Mouse (Mus musculus) adrenal gland, adult 2 months (tissue): ENCODE measurements around the gene Gm5741. TPM values are rescaled to one million over a fixed set of nuclear protein-coding genes. Genes with fewer than 3 reads are reported as not detected.
A peak's percentile ranks its signal among the peaks of the same experiment; 100 is the strongest.
"Not testable (repeated sequence)": the region's sequence is repeated elsewhere in the genome, so short reads cannot be mapped to it uniquely, and the experiment has no call there.

ENCODE experiments used
- DNase-seq: peaks from one replicate; pipeline ENCODE4 v3.0.0; 2021
- long read RNA-seq: library from polyadenylated mRNA; stranded (forward); transcript quantifications from one replicate; pipeline ENCODE4 v2.0.0, GENCODE M21; 2021
- polyA plus RNA-seq: library from polyadenylated mRNA; depleted of rRNA; stranded (reverse); fragments of >200 nt; gene quantifications from 2 replicates; pipeline ENCODE4 v1.2.3, GENCODE M21; 2012; rRNA removed
- total RNA-seq, 2 experiments: library from RNA; stranded (reverse); gene quantifications; 2 replicates each; pipeline ENCODE4 v1.2.3; 2021

The Gm5741 gene
- total RNA-seq (not detected), polyA plus RNA-seq (not detected in 2 replicates)
- long read RNA-seq, result 0 reads

- no peak for DNase-seq
Observed at GRCm38 (mm10) chr8:85067982-85068381, at the start of gene Gm5741. Gene Gm5741 (minus strand): TSS chr8:85067982.

DNA sequence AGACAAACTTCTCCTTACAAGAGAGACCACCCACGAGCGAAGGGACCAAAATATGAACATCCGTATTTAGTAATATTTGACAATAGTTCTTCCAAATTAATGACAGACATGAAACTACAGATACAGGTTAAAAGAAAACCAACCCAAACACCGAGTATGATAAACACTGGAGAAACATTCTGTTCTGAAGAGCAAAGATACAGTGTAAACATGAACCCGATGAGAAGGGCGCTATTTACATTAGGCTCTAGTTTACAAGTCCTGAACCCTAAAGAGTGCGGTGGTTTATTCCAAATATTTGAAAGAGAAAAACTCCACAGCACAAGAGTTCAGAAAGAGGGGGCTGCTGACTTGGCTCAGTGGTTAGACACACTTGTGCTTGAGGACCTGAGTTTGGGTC is 49.2 kb upstream of the Gm5741 start:
- no peak for DNase-seq

DNA sequence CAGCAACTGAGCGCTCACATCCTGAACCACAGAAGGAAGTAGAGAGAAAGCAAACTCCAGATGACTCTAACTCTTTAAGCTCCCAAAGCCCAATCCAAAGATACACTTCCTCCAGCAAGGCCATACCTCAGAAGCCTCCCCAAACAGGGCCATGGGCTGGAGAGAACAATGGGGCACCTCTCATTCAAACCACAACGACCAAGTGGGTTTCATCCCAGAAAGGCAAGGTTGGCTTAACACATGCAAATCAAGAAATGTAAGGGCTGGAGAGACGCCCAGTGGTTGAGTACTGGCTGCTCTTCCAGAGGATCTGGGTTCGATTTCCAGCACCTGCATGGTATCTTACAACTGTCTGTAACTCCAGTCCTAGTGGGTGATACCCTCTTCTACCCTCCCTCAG is 47.7 kb upstream of the Gm5741 start:
- DNase-seq, result no peak

- no peak for DNase-seq
Observed at GRCm38 (mm10) chr8:85113241-85113640, 45.5 kb upstream of the Gm5741 start.

DNA sequence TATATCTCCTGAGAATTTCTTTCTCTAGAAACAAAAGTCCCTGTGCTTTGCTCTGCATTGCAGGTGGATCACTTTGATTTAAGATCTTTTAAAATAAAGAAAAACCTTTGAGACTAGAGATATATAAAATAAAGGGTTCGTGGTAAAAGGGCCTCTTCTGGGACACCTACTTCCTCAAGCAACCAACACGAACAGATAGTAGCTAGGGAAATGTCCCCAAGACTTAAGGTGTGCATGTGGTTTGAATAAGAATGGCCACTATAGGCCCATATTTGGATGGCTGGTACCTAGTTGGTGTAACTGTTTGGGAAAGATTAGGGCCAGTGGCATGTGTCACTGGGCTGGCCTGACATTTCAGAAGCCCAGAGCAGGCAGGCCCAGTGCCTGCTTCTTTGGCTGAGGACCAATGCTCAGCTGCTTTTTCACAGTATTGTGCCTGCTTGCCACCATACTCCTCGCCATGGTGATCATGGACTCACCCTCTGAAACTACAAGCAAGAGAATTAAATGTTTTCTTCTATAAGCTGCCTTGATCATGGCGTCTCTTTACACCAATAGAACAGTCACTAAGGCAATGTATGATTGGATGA is 32.4 kb upstream of the Gm5741 start:
- no peak for DNase-seq

- DNase-seq, result no peak
Observed at GRCm38 (mm10) chr8:85096850-85097249, 29.1 kb upstream of the Gm5741 start.

GRCm38 (mm10) chr8:85096196-85096595 is 28.4 kb upstream of the Gm5741 start:
- DNase-seq, result no peak

GRCm38 (mm10) chr8:85095566-85095965 is 27.8 kb upstream of the Gm5741 start:
- no peak for DNase-seq

DNA sequence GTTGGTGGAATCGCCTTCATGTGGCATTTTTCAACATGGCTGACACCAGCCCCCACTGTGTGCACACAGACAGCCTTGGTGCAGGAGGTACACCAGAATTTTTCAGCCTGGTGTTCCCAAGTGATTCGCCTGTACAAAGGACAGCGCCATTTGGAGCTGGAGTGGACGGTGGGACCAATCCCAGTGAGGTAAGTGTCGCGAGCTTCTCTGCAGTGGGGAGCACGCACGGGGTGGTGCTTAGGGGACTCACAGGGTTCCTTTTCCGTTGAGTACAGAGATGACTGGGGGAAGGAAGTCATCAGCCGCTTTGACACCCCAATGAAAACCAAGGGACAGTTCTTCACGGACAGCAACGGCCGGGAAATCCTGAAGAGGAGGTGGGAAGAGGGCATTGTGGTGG is 27.3 kb upstream of the Gm5741 start:
- DNase-seq, result no peak

- no peak for DNase-seq
Observed at GRCm38 (mm10) chr8:85091526-85092090, 23.8 kb upstream of the Gm5741 start.

DNA sequence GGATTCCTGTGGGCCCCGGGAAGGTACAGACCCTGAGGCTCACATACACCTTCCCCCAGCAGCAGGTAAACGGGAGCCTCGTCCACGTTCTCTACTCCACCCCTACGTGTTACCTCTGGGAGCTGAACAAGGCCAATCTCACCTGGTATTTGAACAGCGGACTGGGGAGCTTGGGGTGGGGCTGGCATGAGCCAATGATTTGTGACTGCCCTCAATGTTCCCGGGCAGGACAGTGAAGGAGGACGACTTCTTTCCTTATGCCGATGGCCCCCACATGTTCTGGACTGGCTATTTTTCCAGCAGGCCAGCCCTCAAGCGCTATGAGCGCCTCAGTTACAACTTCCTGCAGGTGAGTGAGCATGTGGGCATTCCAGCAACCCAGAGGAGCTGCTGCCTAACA is 23.1 kb upstream of the Gm5741 start:
- DNase-seq, result no peak

GRCm38 (mm10) chr8:85088771-85089170 is 21.0 kb upstream of the Gm5741 start:
- no peak for DNase-seq

GRCm38 (mm10) chr8:85086238-85086637 is 18.5 kb upstream of the Gm5741 start:
- no peak for DNase-seq

GRCm38 (mm10) chr8:85084633-85085032 is 16.9 kb upstream of the Gm5741 start:
- no peak for DNase-seq

DNA sequence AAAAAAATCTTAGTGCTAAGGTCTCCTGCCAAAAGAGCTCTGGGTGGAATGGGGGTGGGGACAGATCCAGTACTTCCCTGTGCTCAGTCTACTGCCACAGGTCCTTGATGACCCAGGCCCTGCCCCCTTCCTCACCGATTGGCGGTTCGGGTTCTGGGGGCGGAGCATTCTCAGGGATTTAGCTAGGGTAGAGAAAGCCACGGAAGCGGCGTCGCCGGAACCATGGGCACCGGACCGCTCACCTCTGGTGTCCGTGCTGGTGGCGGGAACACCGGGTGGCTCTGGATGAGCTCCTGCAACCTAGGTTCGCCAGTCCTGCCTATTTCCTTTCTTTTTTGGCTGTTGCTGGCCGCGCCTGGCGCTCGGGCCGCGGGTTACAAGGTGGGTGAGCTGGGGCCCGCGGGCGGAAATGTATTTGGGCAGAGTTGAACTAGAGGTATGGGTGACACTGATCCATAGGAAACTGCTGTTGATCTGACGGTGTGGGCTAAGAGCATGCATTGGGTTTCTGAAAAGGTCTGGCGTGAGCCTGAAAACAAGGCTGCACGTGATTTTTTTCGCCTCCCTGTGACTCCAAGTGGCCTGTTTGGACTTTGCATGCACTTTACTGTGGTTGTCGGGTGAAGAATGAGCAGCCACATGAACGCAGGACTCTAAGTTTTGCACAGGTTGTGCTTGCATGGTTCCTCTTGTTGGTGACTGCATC is 15.5 kb upstream of the Gm5741 start, which contains the start of gene Man2b1:
TSS of gene Man2b1 (plus strand) at position 163 of the 706 bp plus-strand sequence.
- DNase-seq, result peak; percentile 96

DNA sequence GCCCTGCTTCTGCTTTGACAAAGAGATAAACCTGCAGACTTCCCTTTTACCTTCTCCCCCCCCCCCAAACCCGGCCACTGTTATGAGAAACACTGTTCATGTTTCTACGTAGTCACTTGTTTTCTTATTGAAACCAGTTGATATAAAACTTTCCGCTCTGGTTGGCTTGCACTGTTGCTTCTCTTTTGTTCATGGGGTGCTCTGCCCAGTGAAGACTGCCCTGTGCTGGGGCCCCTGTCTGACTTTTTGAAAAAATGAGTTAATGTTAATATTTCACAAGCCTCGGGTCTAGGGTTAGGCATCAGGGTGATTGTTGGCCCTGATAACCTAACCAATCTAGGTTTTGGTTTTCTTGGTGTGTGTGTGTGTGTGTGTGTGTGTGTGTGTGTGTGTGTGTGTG is 14.4 kb upstream of the Gm5741 start:
- not testable (repeated sequence) for DNase-seq

DNA sequence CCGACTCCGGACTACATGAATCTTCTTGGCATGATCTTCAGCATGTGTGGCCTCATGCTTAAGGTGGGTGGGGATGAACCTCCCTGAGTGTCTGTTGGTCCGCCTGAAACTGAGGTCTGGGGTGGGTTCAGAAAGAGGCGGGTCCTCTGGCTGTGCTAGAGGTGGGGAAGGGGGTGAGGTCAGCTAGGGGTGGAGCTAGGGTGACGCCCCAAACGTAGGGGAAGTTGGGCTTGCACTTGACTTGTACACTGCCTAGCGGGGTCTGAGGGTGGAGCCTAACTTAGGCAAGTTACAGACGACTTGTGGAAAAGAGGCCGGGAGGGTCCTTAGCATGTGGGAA is 13.4 kb upstream of the Gm5741 start, which contains the start of gene Wdr83:
TSS of gene Wdr83 (minus strand) at position 91 of the 340 bp plus-strand sequence.
- DNase-seq, result peak; percentile 62

GRCm38 (mm10) chr8:85080532-85081215 is 12.9 kb upstream of the Gm5741 start, which contains the start of gene Wdr83os:
Gene Wdr83os (plus strand): TSS chr8:85080740.
- DNase-seq, result peak; percentile 69

GRCm38 (mm10) chr8:85080214-85080531 is 12.4 kb upstream of the Gm5741 start:
- DNase-seq, result no peak

GRCm38 (mm10) chr8:85076993-85077392 is 9.2 kb upstream of the Gm5741 start:
- peak; percentile 81 for DNase-seq

DNA sequence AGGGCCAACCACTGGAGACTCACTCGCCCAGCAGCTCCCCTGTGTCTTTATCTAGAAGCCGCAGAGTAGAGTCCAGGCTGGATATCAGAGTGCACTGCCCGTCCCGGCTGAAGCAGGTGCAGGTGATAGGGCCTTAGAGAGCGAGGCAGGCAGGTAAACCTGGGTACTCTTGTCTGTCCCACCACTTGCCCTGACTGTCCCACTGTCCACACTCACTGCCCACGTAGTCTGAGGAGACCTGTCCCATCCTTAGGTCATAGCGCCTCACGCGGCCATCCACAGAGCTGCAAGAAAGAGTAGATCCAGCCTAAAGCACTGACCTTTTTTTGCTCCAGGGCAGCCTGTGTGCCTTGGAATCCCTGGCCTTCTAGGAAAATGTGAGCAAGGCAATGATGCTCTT is 8.2 kb upstream of the Gm5741 start:
- DNase-seq, result peak; percentile 54

- no peak for DNase-seq
Observed at GRCm38 (mm10) chr8:85074617-85075016, 6.8 kb upstream of the Gm5741 start.

DNA sequence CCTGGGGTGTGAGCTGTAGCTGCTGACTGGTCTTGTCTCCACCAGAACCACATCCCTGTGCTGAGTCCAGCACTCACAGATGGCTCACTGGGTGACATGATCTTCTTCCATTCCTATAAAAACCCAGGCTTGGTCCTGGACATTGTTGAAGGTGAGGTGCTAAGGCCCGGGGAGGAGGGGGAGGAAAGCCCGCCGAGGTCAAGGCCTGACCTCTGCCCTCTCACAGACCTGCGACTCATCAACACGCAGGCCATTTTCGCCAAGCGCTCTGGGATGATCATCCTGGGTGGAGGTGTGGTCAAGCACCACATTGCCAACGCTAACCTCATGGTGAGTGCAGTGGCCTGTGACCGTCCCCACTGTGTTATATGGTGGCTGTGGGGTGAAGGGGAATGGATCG is 6.4 kb upstream of the Gm5741 start:
- no peak for DNase-seq
